Mouse (Mus musculus): ENCODE data around the gene Rps25. TPM values are rescaled to one million over a fixed set of nuclear protein-coding genes. Genes with fewer than 3 reads are reported as not detected.

The Rps25 gene
- polyA plus RNA-seq (2012; rRNA removed): 841 and 918 TPM in 2 replicates

DNA sequence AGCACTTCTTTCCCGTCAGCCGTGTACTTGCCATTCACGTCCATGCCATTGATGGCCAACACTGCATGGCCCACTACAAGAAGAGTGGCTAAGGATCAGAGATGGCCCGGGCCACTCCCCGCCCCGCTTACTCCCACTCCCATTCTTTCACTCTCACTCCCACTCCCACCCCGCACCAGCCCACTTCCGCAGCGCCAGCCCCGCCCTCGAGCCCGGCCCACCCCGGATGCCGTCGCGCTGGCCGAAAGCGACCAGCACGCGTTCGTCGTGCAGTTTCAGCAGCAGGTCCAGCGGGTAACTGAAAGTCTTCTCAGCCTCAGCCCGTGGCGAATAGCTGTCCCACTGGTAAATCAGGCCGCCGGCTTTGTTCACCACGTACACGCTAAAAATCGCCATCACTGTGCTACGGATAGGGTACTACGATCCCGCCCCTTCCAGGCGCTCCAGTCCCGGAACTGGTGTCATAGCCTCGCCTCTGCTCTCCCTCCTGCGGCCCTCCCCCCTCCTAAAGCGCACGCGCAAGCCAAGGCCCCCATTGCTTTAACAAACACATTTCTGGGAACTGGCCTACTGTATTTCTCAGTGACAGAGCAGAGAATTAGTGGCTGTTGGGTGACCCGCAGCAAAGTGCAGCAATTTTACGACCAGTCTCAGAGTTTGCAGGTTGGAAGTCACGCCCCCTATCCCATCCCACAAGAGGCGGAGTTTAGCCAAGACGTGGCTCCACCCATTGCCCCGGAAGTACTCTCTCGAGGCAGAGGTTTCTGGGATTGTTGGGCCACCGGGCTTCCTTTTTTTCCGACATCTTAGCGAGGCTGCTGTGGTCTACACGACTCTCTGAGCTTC lies at the start of gene Rps25, which contains the start of gene Trappc4:
Gene Rps25 (plus strand): TSS at position 234 of the 846 bp plus-strand sequence.
Gene Trappc4 (minus strand): TSS at position 695 of the 846 bp plus-strand sequence.

GRCm38 (mm10) chr9:44361190-44361917 lies 45.6 kb upstream of the Rps25 start, which contains the start of gene Vps11:
Gene Vps11 (minus strand): TSS chr9:44361670.

GRCm38 (mm10) chr9:44379054-44379834 lies 27.7 kb upstream of the Rps25 start, which contains the start of gene Hyou1:
Gene Hyou1 (plus strand): TSS chr9:44379490.

DNA sequence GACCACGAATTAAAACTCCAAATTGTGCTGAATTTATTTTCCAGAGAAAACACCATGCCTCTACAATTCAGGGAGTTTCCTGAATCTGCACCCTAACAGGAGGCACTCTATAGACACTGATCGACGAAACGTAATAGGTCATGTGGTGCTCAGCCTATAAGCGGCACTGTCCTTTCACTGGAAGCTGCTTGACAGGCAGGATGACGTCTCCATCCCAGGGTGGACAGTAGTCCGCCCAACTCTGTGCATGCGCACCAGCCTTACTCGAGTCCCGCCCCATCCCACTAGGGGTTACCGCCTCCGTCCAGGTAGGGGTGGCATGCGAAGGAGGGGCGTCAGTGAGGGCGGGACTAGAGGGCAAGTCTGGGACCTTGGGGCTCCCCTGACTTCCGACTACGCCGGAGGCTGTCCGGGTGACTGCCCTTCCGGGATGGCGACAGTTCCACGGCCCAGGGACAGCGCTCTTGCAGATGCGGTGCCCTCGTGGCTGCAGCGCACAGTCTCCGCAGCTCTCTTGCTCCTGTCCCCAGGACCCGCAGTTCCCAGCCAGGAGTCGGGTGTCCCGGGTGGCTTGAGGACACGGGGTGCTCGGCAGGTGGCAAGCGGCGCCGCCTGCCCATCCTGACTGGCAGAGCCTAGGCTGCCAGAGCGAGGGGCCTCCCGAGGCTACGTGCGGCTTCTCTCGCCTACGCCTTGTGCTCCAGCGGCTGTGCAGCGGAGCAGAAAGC lies 10.1 kb upstream of the Rps25 start, which contains the start of gene Slc37a4:
Gene Slc37a4 (plus strand): TSS at position 169 of the 728 bp plus-strand sequence.

GRCm38 (mm10) chr9:44418519-44419385 lies 11.8 kb downstream of the Rps25 start, which contains the start of gene Ccdc84:
Gene Ccdc84 (minus strand): TSS chr9:44418569.

GRCm38 (mm10) chr9:44440961-44441360 lies 34.0 kb downstream of the Rps25 start, which contains the start of gene Foxr1:
Gene Foxr1 (minus strand): TSS chr9:44441136.

DNA sequence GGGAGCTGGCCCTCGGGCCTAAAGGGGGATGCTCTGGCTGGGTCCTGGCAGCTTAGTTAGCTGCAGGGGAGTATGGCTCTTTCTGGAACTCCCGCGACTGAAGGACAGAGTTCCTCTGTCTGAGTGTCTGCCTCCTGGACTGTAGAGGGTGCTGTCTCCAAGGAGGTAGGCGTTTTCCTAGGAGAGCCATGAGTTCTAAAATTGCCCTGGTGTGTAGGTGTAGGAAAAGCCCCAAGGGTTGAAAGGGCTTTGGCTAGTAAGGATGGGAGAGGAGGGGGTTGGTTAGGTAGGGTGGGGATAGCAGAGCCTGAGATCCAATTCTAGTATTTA lies 47.9 kb downstream of the Rps25 start, which contains the start of gene Upk2:
Gene Upk2 (minus strand): TSS at position 86 of the 330 bp plus-strand sequence.

Other genes with a start within 250 kb of the Rps25 start
- 3.9 and 4.7 TPM in 2 replicates for gene Cbl, start 173.1 kb upstream of the Rps25 start, polyA plus RNA-seq (2012; rRNA removed)
- gene Ccdc153, start 166.5 kb upstream of the Rps25 start, polyA plus RNA-seq (2012; rRNA removed): not detected in 2 replicates
- 0.02 and 0.03 TPM in 2 replicates for gene Pdzd3, start 155.7 kb upstream of the Rps25 start, polyA plus RNA-seq (2012; rRNA removed)
- gene Nlrx1, start 138.5 kb upstream of the Rps25 start, polyA plus RNA-seq (2012; rRNA removed): 1.2 and 1.5 TPM in 2 replicates
- 28.7 and 33.5 TPM in 2 replicates for gene Abcg4, start 118.5 kb upstream of the Rps25 start, polyA plus RNA-seq (2012; rRNA removed)
- 12.5 and 14.0 TPM in 2 replicates for gene Hinfp, start 101.5 kb upstream of the Rps25 start, polyA plus RNA-seq (2012; rRNA removed)
- gene C2cd2l, start 86.9 kb upstream of the Rps25 start, polyA plus RNA-seq (2012; rRNA removed): 11.9 and 13.1 TPM in 2 replicates
- 13.1 and 16.7 TPM in 2 replicates for gene Dpagt1, start 81.1 kb upstream of the Rps25 start, polyA plus RNA-seq (2012; rRNA removed)
- gene H2afx, start 72.4 kb upstream of the Rps25 start, polyA plus RNA-seq (2012; rRNA removed): 143 and 182 TPM in 2 replicates
- gene Hmbs, start 62.9 kb upstream of the Rps25 start, polyA plus RNA-seq (2012; rRNA removed): 813 and 945 TPM in 2 replicates
- gene Vps11, start 45.5 kb upstream of the Rps25 start, polyA plus RNA-seq (2012; rRNA removed): 8.6 and 11.2 TPM in 2 replicates
- gene Hyou1, start 27.6 kb upstream of the Rps25 start, polyA plus RNA-seq (2012; rRNA removed): 16.7 and 17.4 TPM in 2 replicates
- 14.2 and 17.2 TPM in 2 replicates for gene Slc37a4, start 10.3 kb upstream of the Rps25 start, polyA plus RNA-seq (2012; rRNA removed)
- gene Trappc4, start 461 bp downstream of the Rps25 start, polyA plus RNA-seq (2012; rRNA removed): 23.7 and 28.8 TPM in 2 replicates
- 15.2 and 18.8 TPM in 2 replicates for gene Ccdc84, start 11.4 kb downstream of the Rps25 start, polyA plus RNA-seq (2012; rRNA removed)
- not detected in 2 replicates for gene Foxr1, start 34.0 kb downstream of the Rps25 start, polyA plus RNA-seq (2012; rRNA removed)
- gene Upk2, start 47.8 kb downstream of the Rps25 start, polyA plus RNA-seq (2012; rRNA removed): 0.11 TPM in 1 of 2 replicates, not detected in the other
- gene Bcl9l, start 75.7 kb downstream of the Rps25 start, polyA plus RNA-seq (2012; rRNA removed): 1.3 and 1.6 TPM in 2 replicates
- gene Cxcr5, start 154.7 kb downstream of the Rps25 start, polyA plus RNA-seq (2012; rRNA removed): 0.06 and 0.09 TPM in 2 replicates
- 10.0 and 12.4 TPM in 2 replicates for gene Ddx6, start 197.8 kb downstream of the Rps25 start, polyA plus RNA-seq (2012; rRNA removed)

Data from liver, embryonic 14 days (tissue).